Mouse (Mus musculus): ENCODE results near the gene Atp2a3. TPM values are rescaled to one million over a fixed set of nuclear protein-coding genes. Genes with fewer than 3 reads are reported as not detected.
A peak's percentile ranks its signal among the peaks of the same experiment; 100 is the strongest.

Gene Atp2a3
- polyA plus RNA-seq (2014; fragmentation: Nextera tagmentation; extraction: Ambion mirVana): 0.59 and 0.95 TPM in 2 replicates

- WGBS: 5% methylated on average over 70 of the region's 70 CpGs
- no peaks in the 10 kb centered on the region for H3K36me3 ChIP-seq (ENCODE audit: control insufficient read depth, insufficient read depth, low read length)
Observed at GRCm38 (mm10) chr11:72961072-72961980, at the start of gene Atp2a3. TSS of gene Atp2a3 (plus strand) at chr11:72961169.

GRCm38 (mm10) chr11:72917299-72917996 lies 43.5 kb upstream of the Atp2a3 start:
- no peaks in the 10 kb centered on the region for H3K4me1 ChIP-seq (ENCODE audit: control insufficient read depth, insufficient read depth, low read length)
- H3K4me2 ChIP-seq: no peak overlapping the region
- DNase-seq (ENCODE audit: low spot score, missing footprints) (no peak), ATAC-seq (ENCODE audit: low FRiP score) (no peak)
- no peaks in the 10 kb centered on the region for H3K9me3 ChIP-seq (ENCODE audit: control insufficient read depth, low read length)
- 83% methylated on average over 7 of the region's 7 CpGs for WGBS
- H3K27me3 ChIP-seq (ENCODE audit: control insufficient read depth, insufficient read depth, low read length): no peaks in the 10 kb centered on the region
- no peak overlapping the region for H3K27ac ChIP-seq (ENCODE audit: low read depth, low read length)
- no peak overlapping the region for H3K9ac ChIP-seq (ENCODE audit: low read length)
- H3K36me3 ChIP-seq (ENCODE audit: control insufficient read depth, insufficient read depth, low read length): peaks cover 12% of the 10 kb centered on the region; the same call in 1 of the 2 replicates
- H3K4me3 ChIP-seq (ENCODE audit: low read depth, low read length): no peak overlapping the region

More at GRCm38 (mm10) chr11:72961072-72961980, at the start of gene Atp2a3:
- Histone ChIP-seq H3K27me3 (ENCODE audit: control insufficient read depth, insufficient read depth, low read length) (peaks cover 36% of the 10 kb centered on the region), H3K4me2 (peak within 1 kb of the TSS; percentile 33), H3K9ac (ENCODE audit: low read length) (no peak within 1 kb of the TSS), H3K9me3 (ENCODE audit: control insufficient read depth, low read length) (no peaks in the 10 kb centered on the region), H3K27ac (ENCODE audit: low read depth, low read length) (no peak within 1 kb of the TSS), H3K4me3 (ENCODE audit: low read depth, low read length) (peak within 1 kb of the TSS; percentile 22), H3K4me1 (ENCODE audit: control insufficient read depth, insufficient read depth, low read length) (no peaks in the 10 kb centered on the region)
- ATAC-seq (ENCODE audit: low FRiP score): no peak
- peak; percentile 85 for DNase-seq (ENCODE audit: low spot score, missing footprints)

GRCm38 (mm10) chr11:72923116-72923515 lies 37.9 kb upstream of the Atp2a3 start:
- no peak for DNase-seq (ENCODE audit: low spot score, missing footprints)
- Histone ChIP-seq H3K27ac (ENCODE audit: low read depth, low read length) (no peak overlapping the region), H3K4me2 (no peak overlapping the region), H3K9me3 (ENCODE audit: control insufficient read depth, low read length) (no peaks in the 10 kb centered on the region), H3K4me1 (ENCODE audit: control insufficient read depth, insufficient read depth, low read length) (no peaks in the 10 kb centered on the region), H3K36me3 (ENCODE audit: control insufficient read depth, insufficient read depth, low read length) (peaks cover 8% of the 10 kb centered on the region), H3K27me3 (ENCODE audit: control insufficient read depth, insufficient read depth, low read length) (no peaks in the 10 kb centered on the region), H3K4me3 (ENCODE audit: low read depth, low read length) (no peak overlapping the region), H3K9ac (ENCODE audit: low read length) (no peak overlapping the region)
- ATAC-seq (ENCODE audit: low FRiP score): no peak
- WGBS: 92% methylated on average over 4 of the region's 4 CpGs

GRCm38 (mm10) chr11:72924458-72924857 lies 36.5 kb upstream of the Atp2a3 start:
- Histone ChIP-seq H3K27ac (ENCODE audit: low read depth, low read length) (no peak overlapping the region), H3K4me1 (ENCODE audit: control insufficient read depth, insufficient read depth, low read length) (no peaks in the 10 kb centered on the region), H3K27me3 (ENCODE audit: control insufficient read depth, insufficient read depth, low read length) (no peaks in the 10 kb centered on the region), H3K9ac (ENCODE audit: low read length) (no peak overlapping the region), H3K4me2 (no peak overlapping the region), H3K36me3 (ENCODE audit: control insufficient read depth, insufficient read depth, low read length) (peaks cover 6% of the 10 kb centered on the region; the same call in 1 of the 2 replicates), H3K4me3 (ENCODE audit: low read depth, low read length) (no peak overlapping the region), H3K9me3 (ENCODE audit: control insufficient read depth, low read length) (no peaks in the 10 kb centered on the region)
- 96% methylated on average over 1 of the region's 1 CpGs for WGBS
- DNase-seq (ENCODE audit: low spot score, missing footprints): no peak
- ATAC-seq (ENCODE audit: low FRiP score): no peak

- Histone ChIP-seq H3K9me3 (ENCODE audit: control insufficient read depth, low read length) (no peaks in the 10 kb centered on the region), H3K4me2 (no peak overlapping the region), H3K4me3 (ENCODE audit: low read depth, low read length) (no peak overlapping the region), H3K36me3 (ENCODE audit: control insufficient read depth, insufficient read depth, low read length) (peaks cover 6% of the 10 kb centered on the region; the same call in 1 of the 2 replicates), H3K4me1 (ENCODE audit: control insufficient read depth, insufficient read depth, low read length) (no peaks in the 10 kb centered on the region), H3K9ac (ENCODE audit: low read length) (no peak overlapping the region), H3K27ac (ENCODE audit: low read depth, low read length) (no peak overlapping the region), H3K27me3 (ENCODE audit: control insufficient read depth, insufficient read depth, low read length) (no peaks in the 10 kb centered on the region)
- WGBS: 70% methylated on average over 2 of the region's 2 CpGs
- DNase-seq (ENCODE audit: low spot score, missing footprints) (no peak), ATAC-seq (ENCODE audit: low FRiP score) (no peak)
Observed at GRCm38 (mm10) chr11:72925067-72925466, 35.9 kb upstream of the Atp2a3 start.

- WGBS: 53% methylated on average over 13 of the region's 13 CpGs
- Histone ChIP-seq H3K9me3 (ENCODE audit: control insufficient read depth, low read length) (no peaks in the 10 kb centered on the region), H3K4me3 (ENCODE audit: low read depth, low read length) (no peak overlapping the region), H3K27ac (ENCODE audit: low read depth, low read length) (no peak overlapping the region), H3K27me3 (ENCODE audit: control insufficient read depth, insufficient read depth, low read length) (no peaks in the 10 kb centered on the region), H3K9ac (ENCODE audit: low read length) (no peak overlapping the region), H3K4me2 (no peak overlapping the region), H3K36me3 (ENCODE audit: control insufficient read depth, insufficient read depth, low read length) (peaks cover 6% of the 10 kb centered on the region; the same call in 1 of the 2 replicates), H3K4me1 (ENCODE audit: control insufficient read depth, insufficient read depth, low read length) (no peaks in the 10 kb centered on the region)
- ATAC-seq (ENCODE audit: low FRiP score) (peak; percentile 81), DNase-seq (ENCODE audit: low spot score, missing footprints) (peak; percentile 93)
Observed at GRCm38 (mm10) chr11:72926226-72926890, 34.6 kb upstream of the Atp2a3 start.

- DNase-seq (ENCODE audit: low spot score, missing footprints): no peak
- WGBS: 72% methylated on average over 2 of the region's 2 CpGs
Observed at GRCm38 (mm10) chr11:72928516-72928915, 32.5 kb upstream of the Atp2a3 start.

GRCm38 (mm10) chr11:72940208-72941143 lies 20.5 kb upstream of the Atp2a3 start:
- Histone ChIP-seq H3K4me1 (ENCODE audit: control insufficient read depth, insufficient read depth, low read length) (peaks cover 5% of the 10 kb centered on the region), H3K36me3 (ENCODE audit: control insufficient read depth, insufficient read depth, low read length) (no peaks in the 10 kb centered on the region), H3K9me3 (ENCODE audit: control insufficient read depth, low read length) (no peaks in the 10 kb centered on the region), H3K4me3 (ENCODE audit: low read depth, low read length) (peak overlapping the region; percentile 20), H3K9ac (ENCODE audit: low read length) (peak overlapping the region; percentile 31), H3K27me3 (ENCODE audit: control insufficient read depth, insufficient read depth, low read length) (no peaks in the 10 kb centered on the region), H3K4me2 (peak overlapping the region; percentile 45), H3K27ac (ENCODE audit: low read depth, low read length) (no peak overlapping the region)
- DNase-seq (ENCODE audit: low spot score, missing footprints) (peak; percentile 95), ATAC-seq (ENCODE audit: low FRiP score) (peak; percentile 85)
- WGBS: 21% methylated on average over 20 of the region's 20 CpGs

More at GRCm38 (mm10) chr11:72928516-72928915, 32.5 kb upstream of the Atp2a3 start:
- Histone ChIP-seq H3K36me3 (ENCODE audit: control insufficient read depth, insufficient read depth, low read length) (peaks cover 6% of the 10 kb centered on the region; the same call in 1 of the 2 replicates), H3K9ac (ENCODE audit: low read length) (no peak overlapping the region), H3K9me3 (ENCODE audit: control insufficient read depth, low read length) (no peaks in the 10 kb centered on the region), H3K4me2 (no peak overlapping the region), H3K27me3 (ENCODE audit: control insufficient read depth, insufficient read depth, low read length) (no peaks in the 10 kb centered on the region), H3K4me3 (ENCODE audit: low read depth, low read length) (no peak overlapping the region), H3K4me1 (ENCODE audit: control insufficient read depth, insufficient read depth, low read length) (no peaks in the 10 kb centered on the region), H3K27ac (ENCODE audit: low read depth, low read length) (no peak overlapping the region)
- ATAC-seq (ENCODE audit: low FRiP score): no peak
